Mouse (Mus musculus): ENCODE measurements around the gene Nfkbiz. TPM values are rescaled to one million over a fixed set of nuclear protein-coding genes. Genes with fewer than 3 reads are reported as not detected.
A peak's percentile ranks its signal among the peaks of the same experiment; 100 is the strongest.

Nfkbiz gene
- polyA plus RNA-seq, 2 experiments = 5.0 to 9.2 TPM

DNA sequence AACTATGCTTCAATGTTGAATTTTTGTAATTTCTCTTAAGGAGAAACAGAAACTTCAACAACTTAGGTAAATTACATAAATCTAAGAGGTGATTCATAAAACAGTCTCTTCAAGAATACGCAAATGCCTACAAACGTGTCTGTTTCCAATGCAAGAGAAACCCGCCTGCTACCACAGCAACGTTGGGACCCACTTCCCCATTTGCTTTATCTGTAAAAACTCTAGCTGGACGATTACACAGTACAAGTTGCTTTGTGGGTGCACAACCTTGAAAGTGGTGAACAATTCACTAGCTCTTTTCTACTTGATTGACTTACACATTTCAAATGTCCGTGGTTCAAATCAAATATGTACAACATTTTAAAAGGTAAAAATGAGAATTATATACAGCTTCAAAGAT lies 26.9 kb downstream of the Nfkbiz start:
- WGBS = 93% methylated on average over 6 of the region's 6 CpGs
- no peak overlapping the region for H3K27ac ChIP-seq (replicated peaks; ENCODE audit: low read depth, low read length)
- TF ChIP-seq POLR2A (IDR thresholded peaks at IDR 0.05; ENCODE audit: borderline replicate concordance, extremely low read depth, insufficient read depth, insufficient read length) = no peak
- no peaks in the 10 kb centered on the region for H3K9me3 ChIP-seq (ENCODE audit: control insufficient read depth, low read length)
- no peak overlapping the region for H3K4me2 ChIP-seq (replicated peaks; ENCODE audit: low read depth, low read length, severe bottlenecking)
- peaks cover 60% of the 10 kb centered on the region for H3K36me3 ChIP-seq (ENCODE audit: control insufficient read depth, insufficient read depth, low read length)
- H3K4me1 ChIP-seq (ENCODE audit: control insufficient read depth, insufficient read depth, low read length) = no peaks in the 10 kb centered on the region
- no peak overlapping the region for H3K4me3 ChIP-seq (replicated peaks; ENCODE audit: low read length)
- no peak for DNase-seq (ENCODE audit: low spot score)
- no peak overlapping the region for H3K9ac ChIP-seq (ENCODE audit: low read depth, low read length, severe bottlenecking)
- H3K27me3 ChIP-seq (ENCODE audit: control insufficient read depth, insufficient read depth, low read length) = no peaks in the 10 kb centered on the region
- ATAC-seq (ENCODE audit: low FRiP score, low read depth) = no peak

DNA sequence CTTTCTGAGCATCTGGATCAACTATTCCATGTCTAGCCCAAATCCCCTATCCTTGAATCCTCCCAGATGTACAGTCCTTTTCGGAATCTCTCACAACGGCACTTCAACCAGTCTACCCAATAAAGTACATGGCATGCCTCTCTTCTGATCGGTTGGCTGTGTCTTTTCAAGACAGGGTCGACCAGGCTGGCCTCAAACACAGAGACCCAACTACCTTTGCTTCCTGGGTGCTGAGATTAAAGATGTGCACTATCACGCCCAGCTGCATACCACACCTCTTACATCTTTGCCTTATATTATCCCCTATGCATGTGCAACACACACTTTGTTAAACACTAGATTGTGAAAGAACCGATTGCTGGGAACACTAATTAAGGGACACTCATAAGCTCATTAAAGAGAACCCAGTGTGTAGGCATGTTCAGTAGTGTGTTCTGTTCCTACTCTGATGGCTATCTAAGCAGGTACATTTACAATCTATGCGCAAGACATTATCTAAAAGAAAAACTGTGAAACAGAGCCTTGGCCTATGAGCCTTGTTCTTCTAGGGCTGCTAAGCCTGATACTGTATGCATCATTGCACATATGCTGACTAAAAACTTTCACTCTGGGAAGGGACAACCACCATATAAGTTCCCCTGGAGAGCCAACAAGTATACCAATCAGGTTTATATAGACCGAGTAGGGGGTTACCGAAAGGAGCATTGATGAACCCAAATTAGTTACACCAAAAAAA lies 28.8 kb downstream of the Nfkbiz start:
- no peak overlapping the region for H3K9ac ChIP-seq (ENCODE audit: low read depth, low read length, severe bottlenecking)
- WGBS = 91% methylated on average over 9 of the region's 9 CpGs
- H3K4me2 ChIP-seq (replicated peaks; ENCODE audit: low read depth, low read length, severe bottlenecking) = no peak overlapping the region
- no peaks in the 10 kb centered on the region for H3K27me3 ChIP-seq (ENCODE audit: control insufficient read depth, insufficient read depth, low read length)
- TF ChIP-seq POLR2A (IDR thresholded peaks at IDR 0.05; ENCODE audit: borderline replicate concordance, extremely low read depth, insufficient read depth, insufficient read length) = no peak
- no peaks in the 10 kb centered on the region for H3K4me1 ChIP-seq (ENCODE audit: control insufficient read depth, insufficient read depth, low read length)
- ATAC-seq (ENCODE audit: low FRiP score, low read depth) = no peak
- H3K9me3 ChIP-seq (ENCODE audit: control insufficient read depth, low read length) = no peaks in the 10 kb centered on the region
- H3K27ac ChIP-seq (replicated peaks; ENCODE audit: low read depth, low read length) = no peak overlapping the region
- no peak for DNase-seq (ENCODE audit: low spot score)
- no peak overlapping the region for H3K4me3 ChIP-seq (replicated peaks; ENCODE audit: low read length)
- peaks cover 43% of the 10 kb centered on the region for H3K36me3 ChIP-seq (ENCODE audit: control insufficient read depth, insufficient read depth, low read length)

DNA sequence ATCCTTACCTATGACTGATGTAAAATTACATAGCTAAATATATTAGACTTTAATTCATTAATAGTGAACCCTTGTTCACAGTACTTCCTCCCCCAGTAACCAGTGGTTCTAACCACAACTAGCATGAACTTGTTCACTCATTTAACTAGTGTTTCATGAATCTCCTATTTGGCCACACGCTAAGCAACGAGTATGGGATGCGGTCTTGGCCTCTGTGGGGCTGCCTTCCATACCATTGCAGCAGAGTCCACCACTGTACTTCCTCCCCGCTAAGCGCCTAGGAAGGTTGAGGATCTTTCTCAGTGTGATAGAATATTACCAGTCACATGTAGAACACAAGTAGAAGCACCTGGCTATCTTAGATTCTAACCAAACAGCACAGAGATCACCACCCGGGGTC lies 29.4 kb downstream of the Nfkbiz start:
- 94% methylated on average over 6 of the region's 6 CpGs for WGBS
- Histone ChIP-seq H3K4me2 (replicated peaks; ENCODE audit: low read depth, low read length, severe bottlenecking) (no peak overlapping the region), H3K36me3 (ENCODE audit: control insufficient read depth, insufficient read depth, low read length) (peaks cover 37% of the 10 kb centered on the region), H3K27ac (replicated peaks; ENCODE audit: low read depth, low read length) (no peak overlapping the region), H3K4me1 (ENCODE audit: control insufficient read depth, insufficient read depth, low read length) (no peaks in the 10 kb centered on the region), H3K27me3 (ENCODE audit: control insufficient read depth, insufficient read depth, low read length) (no peaks in the 10 kb centered on the region), H3K4me3 (replicated peaks; ENCODE audit: low read length) (no peak overlapping the region), H3K9ac (ENCODE audit: low read depth, low read length, severe bottlenecking) (no peak overlapping the region), H3K9me3 (ENCODE audit: control insufficient read depth, low read length) (no peaks in the 10 kb centered on the region)
- DNase-seq (ENCODE audit: low spot score) (no peak), ATAC-seq (ENCODE audit: low FRiP score, low read depth) (no peak)
- TF ChIP-seq POLR2A (IDR thresholded peaks at IDR 0.05; ENCODE audit: borderline replicate concordance, extremely low read depth, insufficient read depth, insufficient read length) = no peak

DNA sequence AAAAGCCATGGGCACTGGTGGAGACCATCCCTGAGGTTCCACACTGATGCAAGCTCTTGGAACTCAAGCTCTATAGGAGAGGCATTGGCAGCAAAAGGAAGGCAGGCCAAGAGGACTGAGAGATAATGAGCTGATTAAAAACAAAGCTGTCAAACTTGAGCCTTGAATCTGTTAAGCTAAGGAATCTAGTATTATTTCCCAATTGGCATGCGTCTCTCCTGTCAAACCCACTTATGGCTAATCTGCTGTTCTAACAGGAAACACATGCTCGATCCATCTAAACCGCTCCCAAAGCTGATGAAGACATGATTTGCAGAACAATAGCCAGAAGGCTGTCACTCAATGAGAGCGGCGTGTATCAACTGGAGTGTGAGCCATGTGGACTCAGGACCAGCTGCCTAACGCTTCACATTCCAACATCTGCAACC lies 31.2 kb downstream of the Nfkbiz start:
- WGBS = 53% methylated on average over 6 of the region's 6 CpGs
- ATAC-seq (ENCODE audit: low FRiP score, low read depth) = peak; percentile 60; the same call in 1 of the 2 replicates
- Histone ChIP-seq H3K27me3 (ENCODE audit: control insufficient read depth, insufficient read depth, low read length) (no peaks in the 10 kb centered on the region), H3K9me3 (ENCODE audit: control insufficient read depth, low read length) (no peaks in the 10 kb centered on the region), H3K36me3 (ENCODE audit: control insufficient read depth, insufficient read depth, low read length) (peaks cover 19% of the 10 kb centered on the region), H3K4me2 (replicated peaks; ENCODE audit: low read depth, low read length, severe bottlenecking) (no peak overlapping the region), H3K27ac (replicated peaks; ENCODE audit: low read depth, low read length) (no peak overlapping the region), H3K4me1 (ENCODE audit: control insufficient read depth, insufficient read depth, low read length) (no peaks in the 10 kb centered on the region), H3K9ac (ENCODE audit: low read depth, low read length, severe bottlenecking) (no peak overlapping the region), H3K4me3 (replicated peaks; ENCODE audit: low read length) (no peak overlapping the region)
- no peak for TF ChIP-seq POLR2A (IDR thresholded peaks at IDR 0.05; ENCODE audit: borderline replicate concordance, extremely low read depth, insufficient read depth, insufficient read length)
- DNase-seq (ENCODE audit: low spot score) = peak; percentile 63

DNA sequence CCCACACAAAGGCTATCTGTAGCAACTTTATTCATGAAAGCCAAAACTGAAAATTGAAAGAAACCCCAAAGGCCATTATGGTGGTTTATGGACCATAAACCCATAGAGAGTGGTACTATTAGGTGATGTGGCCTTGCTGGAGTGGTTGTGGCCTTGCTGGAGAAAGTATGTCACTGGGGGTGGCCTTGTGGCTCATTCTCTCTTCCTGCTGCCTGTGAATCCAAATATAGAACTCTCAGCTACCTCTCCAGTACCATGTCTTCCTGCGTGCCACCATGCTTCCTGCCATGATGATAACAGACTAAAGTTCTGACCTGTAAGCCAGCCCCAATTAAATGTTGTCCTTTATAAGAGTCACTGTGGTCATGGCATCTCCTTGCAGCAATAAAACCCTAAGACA lies 33.9 kb downstream of the Nfkbiz start:
- no peaks in the 10 kb centered on the region for H3K27me3 ChIP-seq (ENCODE audit: control insufficient read depth, insufficient read depth, low read length)
- H3K36me3 ChIP-seq (ENCODE audit: control insufficient read depth, insufficient read depth, low read length) = no peaks in the 10 kb centered on the region
- H3K9me3 ChIP-seq (ENCODE audit: control insufficient read depth, low read length) = no peaks in the 10 kb centered on the region
- no peak overlapping the region for H3K4me3 ChIP-seq (replicated peaks; ENCODE audit: low read length)
- DNase-seq (ENCODE audit: low spot score) = no peak
- H3K9ac ChIP-seq (ENCODE audit: low read depth, low read length, severe bottlenecking) = no peak overlapping the region
- TF ChIP-seq POLR2A (IDR thresholded peaks at IDR 0.05; ENCODE audit: borderline replicate concordance, extremely low read depth, insufficient read depth, insufficient read length) = no peak
- no peak overlapping the region for H3K27ac ChIP-seq (replicated peaks; ENCODE audit: low read depth, low read length)
- H3K4me2 ChIP-seq (replicated peaks; ENCODE audit: low read depth, low read length, severe bottlenecking) = no peak overlapping the region
- 80% methylated on average over 1 of the region's 1 CpGs for WGBS
- ATAC-seq (ENCODE audit: low FRiP score, low read depth) = no peak
- H3K4me1 ChIP-seq (ENCODE audit: control insufficient read depth, insufficient read depth, low read length) = no peaks in the 10 kb centered on the region

All from limb, embryonic 14.5 days (tissue).